Mouse (Mus musculus): ENCODE measurements at regions not wholly inside any gene's neighbourhood (a gene's known extent, or its start where the extent isn't known, plus 50 kb on each side); places are given as distances from the start of the nearest gene placed in this dataset.

DNA sequence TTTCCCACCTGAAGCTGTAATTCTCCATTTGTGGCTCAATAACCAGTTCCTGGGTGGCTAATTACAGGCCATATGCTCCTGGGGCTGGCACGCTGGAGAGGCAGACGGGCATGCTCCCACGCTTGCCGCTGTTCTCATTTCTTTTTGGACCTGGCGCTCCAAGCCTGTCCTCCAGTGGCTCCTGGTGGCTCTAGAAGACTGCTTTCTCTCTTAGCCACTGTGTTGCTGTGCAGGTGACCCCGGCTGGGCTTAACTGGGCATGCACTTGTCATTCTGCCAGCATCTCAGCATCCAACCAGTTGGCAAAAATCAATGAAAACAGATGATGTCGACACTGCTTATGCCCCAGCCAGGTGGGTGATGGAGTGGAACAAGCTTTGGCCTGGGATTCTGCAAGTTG lies 1944.6 kb upstream of the Lrrc6 start:
- no peak for DNase-seq (ENCODE audit: low read depth)

DNA sequence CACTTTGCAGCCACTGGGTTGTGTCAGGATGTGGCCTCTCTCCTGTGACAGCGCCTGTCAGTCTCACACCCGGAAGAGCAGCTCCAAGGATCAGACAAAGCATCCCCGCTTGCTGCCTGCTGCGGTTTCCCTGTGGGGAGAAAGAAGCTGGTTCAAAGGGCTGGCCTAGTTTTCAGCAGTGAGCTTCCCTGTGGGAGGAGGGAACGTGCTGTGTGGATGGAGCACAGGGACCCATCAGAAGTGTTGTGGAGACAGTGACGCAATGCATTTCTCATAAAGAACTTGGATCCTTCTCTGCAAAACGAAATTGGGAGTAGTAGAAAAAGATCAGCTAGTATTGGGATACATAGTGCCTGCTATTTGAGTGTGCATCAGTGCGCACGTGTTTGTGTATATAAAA lies 1939.9 kb upstream of the Lrrc6 start:
- no peak for DNase-seq (ENCODE audit: low read depth)

DNA sequence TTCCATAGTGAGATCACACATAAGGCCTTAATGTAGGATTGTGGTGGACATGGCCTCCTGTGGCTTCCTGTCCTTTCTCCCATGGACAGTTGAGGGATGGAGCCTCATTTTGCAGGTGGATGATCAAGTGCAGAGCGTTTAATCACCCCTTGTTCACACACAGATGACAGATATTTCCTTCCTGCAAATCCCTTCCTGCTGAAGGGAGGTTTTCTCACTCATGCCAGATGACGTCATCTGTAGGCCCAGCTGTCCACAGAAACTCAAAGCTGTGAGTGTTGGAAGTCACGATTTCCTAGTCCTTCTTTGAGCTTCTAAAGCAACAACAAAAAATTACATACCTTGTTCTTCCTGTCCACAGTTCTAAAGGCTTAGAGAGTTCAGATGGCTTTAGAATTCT lies 1935.3 kb upstream of the Lrrc6 start:
- DNase-seq (ENCODE audit: low read depth): no peak

DNA sequence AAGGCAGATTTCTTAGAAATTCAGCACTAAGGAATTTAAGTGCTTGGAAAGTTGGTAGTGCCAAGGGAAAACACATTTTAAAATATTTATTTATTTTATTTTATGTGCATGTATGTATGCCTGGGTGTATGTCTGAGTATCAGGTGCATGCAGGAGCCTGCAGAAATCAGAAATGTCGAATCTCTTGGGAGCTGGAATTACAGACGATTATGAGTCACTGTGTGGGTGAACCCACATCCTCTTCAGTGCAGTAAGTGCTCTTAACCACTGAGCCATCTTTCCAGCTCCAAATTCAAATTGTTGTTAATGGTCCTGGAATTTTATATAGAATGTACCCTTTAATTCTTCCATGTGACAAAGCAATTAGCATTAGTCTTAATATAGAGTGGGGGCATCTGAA lies 1930.5 kb upstream of the Lrrc6 start:
- no peak for DNase-seq (ENCODE audit: low read depth)

DNA sequence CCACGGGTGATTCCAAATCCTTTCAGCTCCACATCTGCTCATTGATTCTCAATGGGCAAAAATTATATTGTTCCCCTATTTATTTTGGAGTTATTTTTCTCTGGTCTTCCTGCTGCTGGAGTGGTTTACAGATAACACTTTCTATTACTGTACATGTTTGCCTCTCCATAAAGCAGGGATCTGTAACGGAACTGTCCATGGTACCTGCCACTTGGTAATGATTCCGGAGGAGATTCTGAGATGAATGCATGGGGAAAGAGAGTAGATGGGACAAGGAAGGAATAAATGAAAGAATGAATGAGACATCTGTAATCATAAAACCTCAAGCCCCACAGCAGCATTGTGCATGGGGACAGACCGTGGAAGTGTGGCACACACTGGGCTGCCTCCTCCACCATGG lies 1929.8 kb upstream of the Lrrc6 start:
- DNase-seq (ENCODE audit: low read depth): no peak

DNA sequence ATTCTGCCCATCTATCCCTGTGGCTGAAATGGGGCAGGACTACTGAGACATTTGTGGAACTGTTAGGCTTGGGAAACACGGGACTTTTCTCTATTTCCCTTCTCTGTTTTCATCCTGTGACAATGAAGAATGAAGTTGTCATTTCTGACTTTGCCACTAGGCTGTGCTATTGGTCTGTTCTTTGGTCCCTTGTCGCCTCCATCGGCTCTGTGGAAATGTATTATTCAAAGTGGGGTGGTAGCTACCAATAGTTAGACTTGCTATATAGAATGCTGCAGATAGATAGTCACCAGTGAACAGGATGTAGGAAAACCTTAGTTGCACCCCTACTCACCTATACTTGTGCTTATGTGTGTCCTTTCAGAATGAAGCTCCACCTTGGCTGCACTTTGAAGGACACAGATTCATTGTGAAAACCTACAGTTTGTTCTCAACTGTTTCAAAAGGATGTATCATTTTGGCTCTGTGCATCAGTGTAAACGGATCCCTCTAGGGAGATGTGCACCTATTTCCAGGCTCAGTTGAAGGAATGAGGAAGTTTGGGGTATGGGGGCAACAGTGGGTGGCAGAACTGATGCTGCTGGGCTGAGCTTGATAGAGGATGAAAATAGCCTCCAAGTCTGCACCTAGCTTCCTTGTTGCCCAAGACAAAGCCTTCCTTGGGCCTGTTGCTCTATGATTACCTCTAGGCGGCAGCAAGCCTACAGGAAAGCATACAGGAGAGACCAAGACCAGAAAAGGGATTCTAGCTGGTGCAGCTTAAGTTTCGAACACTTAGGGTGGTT lies 1927.9 kb upstream of the Lrrc6 start:
- DNase-seq (ENCODE audit: low read depth): peak; percentile 31

DNA sequence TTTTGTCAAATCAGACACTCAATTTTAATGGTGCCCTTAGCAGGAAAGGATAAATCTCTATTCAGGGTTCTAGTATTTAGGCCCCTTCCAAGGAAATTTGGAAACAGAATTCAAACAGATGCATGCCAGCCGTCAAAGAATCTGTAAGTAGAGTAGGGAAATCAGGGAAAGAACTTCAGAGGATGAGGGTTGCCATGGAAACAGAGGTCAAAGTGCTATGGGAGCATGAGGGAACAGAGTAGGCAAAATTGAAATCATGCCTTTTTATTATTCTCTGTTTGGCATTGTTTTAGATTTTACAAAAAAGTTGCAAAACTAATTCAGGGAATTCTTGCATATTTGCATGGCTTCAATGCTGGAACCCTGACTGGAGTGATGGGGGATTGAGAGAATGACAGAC lies 1916.4 kb upstream of the Lrrc6 start:
- no peak for DNase-seq (ENCODE audit: low read depth)

DNA sequence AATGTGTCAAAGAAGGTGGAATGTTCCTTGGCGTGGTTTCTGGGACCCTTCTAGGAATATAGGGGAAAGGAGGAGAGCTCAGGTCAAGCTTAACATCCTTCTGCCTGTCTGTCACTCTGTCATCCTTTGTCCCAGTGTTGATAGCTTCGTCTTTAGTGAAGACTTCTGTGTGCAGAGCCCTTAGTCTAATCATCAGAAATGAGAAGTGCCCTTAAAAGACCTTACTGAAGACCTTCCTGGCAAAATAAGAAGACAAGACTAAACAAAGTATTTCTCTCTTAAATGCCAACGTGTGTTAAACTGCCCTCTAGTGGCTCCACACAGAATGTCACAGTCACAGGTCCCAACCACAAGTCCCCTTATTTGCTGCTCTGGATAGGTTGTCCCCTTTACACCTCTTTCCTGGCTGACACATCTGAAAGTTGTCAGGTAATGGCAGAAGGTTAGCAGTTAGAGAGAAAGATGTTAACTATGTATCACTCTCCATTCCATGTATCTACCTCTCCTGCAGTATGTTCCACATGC lies 1914.8 kb upstream of the Lrrc6 start:
- DNase-seq (ENCODE audit: low read depth): peak; percentile 38

DNA sequence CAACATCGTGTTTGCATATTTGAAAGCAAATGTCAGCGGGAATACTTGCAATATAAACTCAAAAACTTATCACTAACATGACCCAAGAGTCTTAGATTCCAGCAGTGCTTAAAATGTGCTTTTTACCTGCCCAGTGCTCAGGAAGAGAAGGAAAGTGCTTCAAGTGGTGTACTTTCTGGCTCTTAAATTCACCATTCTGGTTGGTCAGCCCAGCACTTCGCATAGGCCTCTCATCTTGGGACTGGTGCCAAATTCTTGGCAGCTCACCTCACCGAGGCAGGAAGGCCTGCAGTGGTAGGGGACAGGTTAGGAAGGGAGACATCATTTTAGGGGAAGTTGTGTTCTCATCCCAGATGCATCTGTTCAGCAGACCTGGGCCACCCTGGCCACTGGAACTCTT lies 1913.3 kb upstream of the Lrrc6 start:
- no peak for DNase-seq (ENCODE audit: low read depth)

DNA sequence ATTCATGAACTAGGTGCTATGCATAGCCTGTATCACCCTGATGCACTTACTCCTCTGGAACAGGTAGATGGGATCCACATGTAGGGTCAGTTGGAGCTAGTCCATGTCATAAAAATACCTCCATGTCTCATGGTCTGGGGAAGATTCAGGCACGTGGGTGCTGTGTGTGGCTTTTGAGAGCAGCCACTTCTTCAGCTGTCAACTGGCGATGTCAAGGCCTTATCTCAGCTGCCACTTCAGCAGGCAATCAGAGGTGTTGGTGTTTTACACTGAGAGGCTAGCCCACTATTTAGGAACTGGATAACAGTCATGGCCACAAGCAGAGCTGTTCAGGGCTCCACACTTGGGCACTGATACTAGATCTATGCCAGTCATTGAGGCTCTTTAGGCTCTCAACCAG lies 1912.0 kb upstream of the Lrrc6 start:
- DNase-seq (ENCODE audit: low read depth): no peak

DNA sequence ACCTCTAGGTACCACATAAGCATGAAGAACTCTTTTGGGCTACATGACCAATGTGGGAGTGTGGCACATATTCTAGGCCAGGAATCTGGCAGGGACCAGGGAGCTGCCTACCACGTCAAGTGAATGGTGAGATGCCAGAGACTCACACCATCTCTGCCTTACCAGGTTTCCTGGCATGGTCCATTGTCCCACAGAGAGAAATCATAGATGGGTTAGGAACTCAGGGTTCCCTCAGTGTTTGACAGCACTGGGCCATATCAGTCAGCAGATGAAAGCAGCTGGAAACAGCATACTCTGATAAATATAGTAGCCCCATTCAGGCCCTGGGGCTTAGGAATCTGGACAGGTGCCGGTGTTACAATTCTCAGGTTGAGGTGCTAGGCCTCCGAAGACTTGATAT lies 1911.4 kb upstream of the Lrrc6 start:
- DNase-seq (ENCODE audit: low read depth): no peak

DNA sequence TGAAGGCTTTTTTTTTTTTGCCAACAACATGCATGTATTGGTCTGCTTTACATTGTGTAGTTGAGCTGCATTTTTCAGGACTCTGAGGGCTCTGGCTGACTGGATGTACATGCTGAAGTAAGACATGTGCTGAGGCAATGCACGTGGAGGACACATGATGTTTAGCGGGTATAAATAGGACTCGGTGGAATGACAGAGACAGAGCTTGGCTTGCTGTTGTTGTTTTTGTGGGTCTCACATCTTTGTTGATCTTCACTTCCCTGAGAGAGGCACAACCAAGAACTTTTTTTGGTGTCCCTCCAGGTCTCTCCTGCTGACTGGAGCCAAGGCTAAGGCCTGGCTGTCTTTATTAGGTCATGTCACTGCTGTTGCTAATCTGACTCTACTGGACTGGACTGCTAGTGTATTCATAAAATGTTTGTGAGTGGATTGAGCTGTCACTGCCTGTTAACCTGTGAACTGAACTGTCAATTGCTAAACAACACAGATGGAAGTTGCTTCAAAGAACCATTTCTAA lies 1902.9 kb upstream of the Lrrc6 start:
- DNase-seq (ENCODE audit: low read depth): no peak

DNA sequence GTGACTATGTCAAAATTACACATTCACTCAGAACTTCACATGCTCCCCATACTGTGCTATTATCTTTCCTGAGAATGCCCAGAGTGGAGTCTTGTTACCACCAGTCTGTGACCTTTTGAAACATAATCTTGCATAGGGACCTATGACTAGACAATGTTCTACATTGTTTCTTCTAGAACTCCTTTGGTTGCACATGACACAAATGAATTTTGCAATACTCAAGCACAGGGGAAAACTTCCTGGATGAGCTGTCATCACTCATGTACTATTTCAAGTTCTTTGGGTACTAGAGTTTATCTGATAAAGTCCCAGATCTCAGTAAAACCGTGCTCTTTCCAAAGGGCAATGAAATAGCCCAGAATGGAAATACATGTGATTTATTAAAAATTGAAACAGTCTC lies 1901.0 kb upstream of the Lrrc6 start:
- DNase-seq (ENCODE audit: low read depth): no peak

DNA sequence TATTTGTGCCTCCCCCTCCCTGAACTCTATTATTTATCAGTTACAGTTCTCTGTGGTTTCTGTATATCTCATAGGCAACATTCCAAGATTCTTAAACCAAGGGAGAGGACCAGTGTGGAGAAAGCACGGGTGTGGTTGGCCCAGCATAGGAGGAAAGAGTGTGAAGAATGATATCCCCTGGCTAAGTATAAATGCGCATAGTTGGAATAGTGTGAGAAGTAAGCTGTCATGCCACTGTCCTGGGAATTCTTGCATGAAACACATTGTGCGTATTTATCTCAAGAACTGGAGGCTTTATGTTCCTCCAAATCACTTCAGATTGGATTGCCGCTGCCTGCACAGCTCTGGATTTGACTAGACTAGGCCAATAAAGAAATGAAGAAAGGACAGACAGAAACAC lies 1900.3 kb upstream of the Lrrc6 start:
- DNase-seq (ENCODE audit: low read depth): no peak

DNA sequence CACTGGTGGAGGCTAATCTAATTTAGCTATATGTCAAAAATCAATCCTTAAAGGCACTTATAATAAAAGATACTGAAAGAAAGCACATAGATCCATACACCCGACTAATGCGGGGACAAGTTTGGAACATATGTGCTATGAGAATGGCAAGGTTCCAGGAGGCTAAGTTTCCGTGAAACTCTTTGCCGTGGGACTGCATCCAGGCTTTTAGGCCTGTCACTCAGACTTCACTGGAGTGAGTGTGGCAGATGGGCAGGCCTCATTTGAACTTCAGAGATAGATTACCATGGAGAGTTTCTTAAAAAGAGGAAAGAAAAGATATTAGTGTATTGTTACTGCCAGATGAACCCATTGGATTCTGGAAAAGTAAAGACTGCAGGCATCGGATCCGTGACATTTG lies 1895.9 kb upstream of the Lrrc6 start:
- DNase-seq (ENCODE audit: low read depth): no peak

DNA sequence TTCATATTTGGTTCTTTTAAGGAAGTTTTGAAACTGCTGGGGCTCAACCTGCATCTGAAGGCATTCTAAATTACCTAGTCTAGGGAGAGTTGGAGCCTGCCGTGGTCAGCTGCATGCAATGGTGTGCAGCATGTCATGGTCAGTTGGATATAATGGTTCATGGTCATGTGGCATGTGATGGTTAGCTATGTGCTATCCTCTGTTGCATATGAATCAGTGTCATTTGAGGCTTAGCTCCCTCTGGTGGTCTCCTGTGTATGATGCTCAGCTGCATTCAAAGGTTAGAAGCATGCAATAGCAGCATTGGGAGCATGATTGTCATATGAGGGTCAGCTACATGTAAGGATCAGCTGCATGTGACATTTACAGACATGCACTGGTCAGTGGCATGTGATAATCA lies 1894.0 kb upstream of the Lrrc6 start:
- peak; percentile 18 for DNase-seq (ENCODE audit: low read depth)

DNA sequence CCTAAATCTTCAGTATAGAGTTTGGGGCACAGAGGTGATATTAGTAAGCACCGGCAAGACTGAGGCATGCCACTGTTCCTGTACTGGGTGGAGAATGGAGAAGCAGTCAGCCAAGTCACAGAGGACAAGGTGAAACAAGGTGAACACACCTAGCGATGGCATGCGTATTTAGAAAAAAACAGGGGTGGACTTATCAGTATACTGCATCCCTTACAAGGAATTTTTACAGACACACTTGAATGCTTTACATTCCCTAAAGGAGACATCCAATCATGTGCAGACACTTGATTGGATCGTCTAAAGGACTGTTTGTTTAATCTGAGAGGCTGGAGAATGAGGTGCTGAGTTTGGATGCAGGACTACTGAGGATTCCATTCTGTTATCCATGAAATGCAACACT lies 1893.4 kb upstream of the Lrrc6 start:
- DNase-seq (ENCODE audit: low read depth): no peak

DNA sequence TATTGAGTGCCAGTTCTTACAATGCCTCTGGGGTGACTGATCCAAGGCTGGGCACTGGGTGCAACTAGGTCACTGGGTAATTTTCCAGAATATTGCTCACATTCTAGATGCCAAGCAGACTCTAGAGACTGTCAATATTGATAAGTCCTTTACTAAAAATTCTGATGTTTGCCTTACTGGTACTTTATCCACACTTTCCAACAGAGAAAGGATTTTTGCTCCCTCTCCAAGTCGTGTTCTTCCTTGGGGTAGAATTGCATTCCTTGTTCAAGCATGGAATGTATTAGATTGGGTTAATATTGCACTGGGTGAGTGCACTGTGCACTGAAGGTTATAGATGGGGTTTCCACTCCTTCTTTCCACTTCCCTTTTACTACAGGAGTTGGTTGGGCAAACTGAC lies 1891.0 kb upstream of the Lrrc6 start:
- DNase-seq (ENCODE audit: low read depth): no peak

DNA sequence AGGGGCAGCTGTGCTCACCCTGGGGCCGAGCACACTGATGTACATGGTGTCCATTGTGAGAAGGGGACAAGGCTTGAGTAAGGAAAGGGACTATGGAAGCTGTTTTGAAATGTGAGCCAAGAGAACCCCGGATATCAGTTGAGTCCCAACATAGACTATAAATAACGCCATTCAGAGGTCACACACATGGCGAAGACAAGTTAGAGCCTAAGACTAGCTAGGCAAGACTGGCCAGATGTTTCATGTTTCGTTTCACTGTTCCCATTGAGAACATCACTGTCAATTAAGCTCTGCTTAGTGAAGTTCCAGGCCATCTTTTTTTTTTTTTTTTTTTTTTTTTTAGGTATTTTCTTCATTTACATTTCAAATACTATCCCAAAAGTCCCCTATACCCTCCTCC lies 1889.1 kb upstream of the Lrrc6 start:
- no peak for DNase-seq (ENCODE audit: low read depth)

DNA sequence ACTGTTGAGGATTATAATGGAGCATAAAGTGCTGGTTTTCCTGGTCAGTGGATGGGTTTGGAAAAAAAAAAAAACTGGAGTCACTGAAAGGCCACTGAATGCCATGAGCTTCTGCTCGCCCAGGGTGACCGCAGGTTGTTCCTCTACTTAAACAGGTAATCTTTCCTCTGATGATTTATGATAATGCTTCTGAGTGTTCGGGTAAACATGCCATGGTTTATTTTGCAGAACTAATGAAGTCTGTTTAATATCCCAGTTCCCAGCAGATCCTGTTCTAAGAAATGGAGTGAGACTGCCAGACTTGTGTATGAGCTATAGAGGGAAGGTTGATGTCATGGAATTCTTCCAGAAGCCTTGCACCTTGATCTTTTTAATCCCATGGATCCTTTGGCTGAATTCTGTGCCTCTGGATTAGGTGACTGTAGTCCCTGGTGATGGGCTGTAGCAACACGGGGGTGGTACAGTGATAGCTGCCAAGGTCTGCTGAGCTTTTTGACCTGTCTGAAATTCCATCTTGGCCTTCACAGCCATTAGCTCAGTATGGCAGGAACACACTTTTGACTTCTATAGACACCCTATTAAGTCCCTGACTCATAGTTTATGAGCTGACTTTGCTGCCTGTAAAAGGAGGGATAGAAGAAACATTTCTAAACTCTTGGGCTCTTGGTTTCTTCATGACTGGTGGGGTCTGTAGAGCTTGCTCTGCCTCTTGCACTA lies 1886.8 kb upstream of the Lrrc6 start:
- DNase-seq (ENCODE audit: low read depth): no peak

DNA sequence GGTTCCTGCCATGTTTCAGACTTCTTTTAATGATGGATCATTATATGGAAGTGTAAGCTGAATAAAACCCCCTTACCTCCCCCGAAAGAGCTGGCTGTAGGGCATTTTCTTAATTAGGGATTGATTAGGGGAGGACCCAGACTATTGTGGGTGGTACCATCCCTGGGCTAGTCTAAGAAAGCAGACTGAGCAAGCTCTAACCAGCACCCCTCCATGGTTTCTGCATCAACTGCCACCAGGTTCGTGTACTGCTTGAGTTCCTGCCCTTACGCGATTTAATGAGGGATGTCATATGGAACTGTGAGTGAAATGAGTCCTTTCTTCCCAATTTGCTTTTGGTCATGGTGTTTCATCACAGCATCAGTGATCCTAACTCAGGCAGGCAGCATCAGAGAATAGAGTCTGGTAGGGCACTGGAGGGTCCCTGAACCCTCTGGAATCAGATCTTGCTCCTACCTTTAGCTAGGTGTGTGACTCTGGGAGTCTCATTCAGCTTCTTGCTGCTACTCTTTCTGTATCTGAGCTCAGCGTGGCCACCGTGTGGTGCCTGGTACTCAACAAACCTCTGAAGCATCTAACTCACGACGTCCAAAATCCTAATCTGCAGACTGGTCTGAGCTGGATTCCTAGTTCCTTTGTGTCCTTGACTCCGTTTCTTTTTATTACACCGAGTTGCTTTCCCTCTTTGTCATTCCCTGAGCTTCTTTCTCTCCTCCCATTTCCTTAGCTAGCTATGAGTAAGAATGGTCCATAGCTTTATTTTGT lies 1884.0 kb upstream of the Lrrc6 start:
- no peak for DNase-seq (ENCODE audit: low read depth)

DNA sequence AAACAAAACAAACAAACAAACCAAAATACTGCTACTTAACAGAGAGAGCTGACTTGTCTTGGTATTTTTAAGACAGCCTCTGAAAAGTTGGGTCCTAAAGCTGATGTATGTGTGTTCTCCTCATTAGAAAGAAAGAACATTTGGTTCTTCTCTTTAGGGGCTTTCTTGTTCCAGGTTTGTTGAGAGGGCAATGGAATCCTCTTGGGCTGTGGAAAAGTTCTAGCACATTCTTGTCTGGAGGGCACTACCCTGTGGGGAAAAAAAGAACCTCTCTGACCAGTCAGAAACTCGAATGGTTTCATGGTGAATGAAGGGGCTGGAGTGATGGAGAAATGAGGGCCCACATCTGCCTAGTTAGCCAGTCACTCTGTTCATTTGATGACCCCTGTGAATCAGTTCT lies 1874.5 kb upstream of the Lrrc6 start:
- no peak for DNase-seq (ENCODE audit: low read depth)

DNA sequence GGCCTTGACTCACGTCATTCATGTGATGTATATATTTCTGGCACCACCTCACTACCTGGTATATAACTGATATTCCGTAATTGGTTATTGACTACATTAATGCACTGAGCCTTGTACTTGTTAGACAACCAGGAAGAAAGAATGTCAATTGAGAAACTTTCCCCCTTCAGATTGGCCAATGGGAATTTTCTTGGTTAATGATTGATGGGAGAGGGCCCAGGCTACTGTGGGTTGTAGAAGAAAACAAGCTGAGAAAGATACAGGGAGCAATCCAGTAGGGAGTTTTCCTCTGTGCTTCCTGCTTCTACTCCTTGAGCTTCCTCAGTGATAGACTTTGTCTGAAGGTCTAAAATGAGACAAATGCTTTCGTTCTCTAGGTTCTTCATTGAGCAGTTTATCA lies 1866.1 kb upstream of the Lrrc6 start:
- no peak for DNase-seq (ENCODE audit: low read depth)

Data from naive thymus-derived CD4-positive, alpha-beta T cell, adult 2 months (primary cell).